Mouse (Mus musculus) cerebellum, adult 2 months (tissue): Measurements from ENCODE around the gene Col3a1.

Source experiments
- CTCF ChIP-seq: fragments of 200-500 bp; IDR thresholded peaks from 2 replicates; pipeline ENCODE4 v1.5.1; 2011; ENCODE audit warnings: low read depth, mild to moderate bottlenecking, control low read depth, low read length, moderate library complexity, borderline replicate concordance; ENCODE audit not compliant: insufficient read depth
- POLR2A ChIP-seq: fragments of 200-500 bp; IDR thresholded peaks from 2 replicates; pipeline ENCODE4 v1.6.1; 2011; ENCODE audit warnings: low read length, control low read depth, borderline replicate concordance; ENCODE audit not compliant: insufficient read depth

- TF ChIP-seq CTCF (no peak), POLR2A (no peak)
These were observed 2.3 kb upstream of the Col3a1 start for GRCm38 (mm10) chr1:45309015-45309414.
